Mouse (Mus musculus): Measurements from ENCODE around the gene Etv4. TPM values are rescaled to one million over a fixed set of nuclear protein-coding genes. Genes with fewer than 3 reads are reported as not detected.

Gene Etv4
- total and polyA plus RNA-seq, 3 experiments, result 2.4 to 3.1 (median 2.4) TPM

- in situ Hi-C loops (cut with MboI; ENCODE audit: low pct_ligation_motif_present, low pct_unique_long_range_greater_than_20kb, low sequenced_read_pairs) (no loop called here), dilution Hi-C loops (cut with MboI; ENCODE audit: extremely low pct_ligation_motif_present, extremely low pct_unique_long_range_greater_than_20kb, low sequenced_read_pairs) (no loop called here)
- Histone ChIP-seq H3K27me3 (replicated peaks) (peaks cover 67% of the 10 kb centered on the region), H3K9ac (ENCODE audit: insufficient read depth, low read depth) (no peak overlapping the region), H3K4me2 (ENCODE audit: insufficient read depth, low read depth, poor library complexity, severe bottlenecking) (no peak overlapping the region), H3K9me3 (replicated peaks; ENCODE audit: low read length) (no peaks in the 10 kb centered on the region), H3K4me3 (replicated peaks in 1 of 3; ENCODE audit: low read depth in 2 of 3, low read length in 2 of 3, poor library complexity in 1 of 3) (no peak overlapping the region), H3K36me3 (replicated peaks in 1 of 2; ENCODE audit: control insufficient read depth in 1 of 2, insufficient read depth in 1 of 2, low read length in 1 of 2) (no peaks in the 10 kb centered on the region), H3K4me1 (ENCODE audit: control insufficient read depth in 1 of 2, insufficient read depth in 2 of 2) (peaks cover 4 to 25% of the 10 kb centered on the region in 2 experiments; a peak in 2 of 4 replicates), H3K27ac (ENCODE audit: insufficient read depth, low read depth) (no peak overlapping the region), H3K79me2 (replicated peaks; ENCODE audit: control insufficient read depth, extremely low read depth, insufficient read depth, poor library complexity, severe bottlenecking) (no peaks in the 10 kb centered on the region)
- TF ChIP-seq MEF2A (IDR thresholded peaks at IDR 0.05; ENCODE audit: borderline replicate concordance, low read depth, low read length), result no peak
- no peak for TF ChIP-seq ELF1 (IDR thresholded peaks at IDR 0.05; ENCODE audit: low read depth, low read length)
- TF ChIP-seq MYC (IDR thresholded peaks at IDR 0.05; ENCODE audit: low read depth, low read length), result no peak
- TF ChIP-seq RAD21 (IDR thresholded peaks at IDR 0.05; ENCODE audit: low read depth, low read length), result no peak
- no peak for TF ChIP-seq SIN3A (IDR thresholded peaks at IDR 0.05; ENCODE audit: low read length)
- TF ChIP-seq EP300 (IDR thresholded peaks at IDR 0.05; ENCODE audit: low read length), result no peak
- no peak for TF ChIP-seq RCOR1 (conservative IDR thresholded peaks at IDR 0.05; ENCODE audit: low read depth, low read length)
- no peak for TF ChIP-seq MXI1 (IDR thresholded peaks at IDR 0.05; ENCODE audit: low read depth, low read length)
- no peak for TF ChIP-seq JUND (conservative IDR thresholded peaks at IDR 0.05; ENCODE audit: low read depth, low read length)
- TF ChIP-seq NELFE (IDR thresholded peaks at IDR 0.05; ENCODE audit: low read depth, low read length), result no peak
- no peak for DNase-seq (ENCODE audit: extremely low read depth)
Measured at GRCm38 (mm10) chr11:101786651-101787050, 1.5 kb upstream of the Etv4 start.

GRCm38 (mm10) chr11:101785852-101786205 lies 658 bp upstream of the Etv4 start:
- no peak for TF ChIP-seq RAD21 (IDR thresholded peaks at IDR 0.05; ENCODE audit: low read depth, low read length)
- no peak for TF ChIP-seq SIN3A (IDR thresholded peaks at IDR 0.05; ENCODE audit: low read length)
- TF ChIP-seq CTCF (conservative IDR thresholded peaks at IDR 0.05 in 1 of 2, IDR thresholded peaks at IDR 0.05 in 1 of 2; ENCODE audit: low read depth in 2 of 2, low read length in 2 of 2), result no peak
- TF ChIP-seq NRF1 (IDR thresholded peaks at IDR 0.05; ENCODE audit: low read depth, low read length), result no peak
- no peak for TF ChIP-seq HCFC1 (IDR thresholded peaks at IDR 0.05; ENCODE audit: low read depth, low read length)
- TF ChIP-seq EP300 (IDR thresholded peaks at IDR 0.05; ENCODE audit: low read length), result no peak
- TF ChIP-seq USF1 (IDR thresholded peaks at IDR 0.05; ENCODE audit: low read depth, low read length), result no peak
- TF ChIP-seq JUND (conservative IDR thresholded peaks at IDR 0.05; ENCODE audit: low read depth, low read length), result no peak
- TF ChIP-seq MAZ (IDR thresholded peaks at IDR 0.05; ENCODE audit: low read depth, low read length), result no peak
- TF ChIP-seq MEF2A (IDR thresholded peaks at IDR 0.05; ENCODE audit: borderline replicate concordance, low read depth, low read length), result no peak
- no peak for TF ChIP-seq MXI1 (IDR thresholded peaks at IDR 0.05; ENCODE audit: low read depth, low read length)
- no peak for TF ChIP-seq ZKSCAN1 (IDR thresholded peaks at IDR 0.05; ENCODE audit: borderline replicate concordance, low read depth, low read length)
- no peak for TF ChIP-seq USF2 (conservative IDR thresholded peaks at IDR 0.05; ENCODE audit: low read depth, low read length)
- no peak; the same call in 1 of the 2 replicates for TF ChIP-seq CHD2 (IDR thresholded peaks at IDR 0.05; ENCODE audit: low read length)
- TF ChIP-seq POLR2A (IDR thresholded peaks at IDR 0.05; ENCODE audit: low read depth, low read length), result no peak
- no peak for TF ChIP-seq BHLHE40 (IDR thresholded peaks at IDR 0.05; ENCODE audit: low read depth, low read length)
- TF ChIP-seq RCOR1 (conservative IDR thresholded peaks at IDR 0.05; ENCODE audit: low read depth, low read length), result no peak
- no peak for TF ChIP-seq ZNF384 (IDR thresholded peaks at IDR 0.05; ENCODE audit: low read depth, low read length)
- TF ChIP-seq UBTF (IDR thresholded peaks at IDR 0.05; ENCODE audit: low read depth, low read length), result no peak
- no peak for TF ChIP-seq MAFK (IDR thresholded peaks at IDR 0.05; ENCODE audit: insufficient replicate concordance, low read length)
- Histone ChIP-seq H3K4me3 (replicated peaks in 1 of 3; ENCODE audit: low read depth in 2 of 3, low read length in 2 of 3, poor library complexity in 1 of 3) (peak overlapping the region in 2 of 3 experiments; percentile 53), H3K4me2 (ENCODE audit: insufficient read depth, low read depth, poor library complexity, severe bottlenecking) (peak overlapping the region; percentile 96), H3K27ac (ENCODE audit: insufficient read depth, low read depth) (no peak overlapping the region), H3K79me2 (replicated peaks; ENCODE audit: control insufficient read depth, extremely low read depth, insufficient read depth, poor library complexity, severe bottlenecking) (no peaks in the 10 kb centered on the region), H3K4me1 (ENCODE audit: control insufficient read depth in 1 of 2, insufficient read depth in 2 of 2) (peaks cover 4 to 30% of the 10 kb centered on the region in 2 experiments; a peak in 2 of 4 replicates), H3K27me3 (replicated peaks) (peaks cover 70% of the 10 kb centered on the region), H3K9ac (ENCODE audit: insufficient read depth, low read depth) (no peak overlapping the region), H3K36me3 (replicated peaks in 1 of 2; ENCODE audit: control insufficient read depth in 1 of 2, insufficient read depth in 1 of 2, low read length in 1 of 2) (no peaks in the 10 kb centered on the region), H3K9me3 (replicated peaks; ENCODE audit: low read length) (no peaks in the 10 kb centered on the region)
- DNase-seq (ENCODE audit: extremely low read depth), result no peak
- dilution Hi-C loops (cut with MboI; ENCODE audit: extremely low pct_ligation_motif_present, extremely low pct_unique_long_range_greater_than_20kb, low sequenced_read_pairs) (no loop called here), in situ Hi-C loops (cut with MboI; ENCODE audit: low pct_ligation_motif_present, low pct_unique_long_range_greater_than_20kb, low sequenced_read_pairs) (no loop called here)
